Mouse (Mus musculus): ENCODE data around the gene Slc24a5.
A peak's percentile ranks its signal among the peaks of the same experiment; 100 is the strongest.
"Not testable (repeated sequence)": the region's sequence is repeated elsewhere in the genome, so short reads cannot be mapped to it uniquely, and the experiment has no call there.

Slc24a5 gene

DNA sequence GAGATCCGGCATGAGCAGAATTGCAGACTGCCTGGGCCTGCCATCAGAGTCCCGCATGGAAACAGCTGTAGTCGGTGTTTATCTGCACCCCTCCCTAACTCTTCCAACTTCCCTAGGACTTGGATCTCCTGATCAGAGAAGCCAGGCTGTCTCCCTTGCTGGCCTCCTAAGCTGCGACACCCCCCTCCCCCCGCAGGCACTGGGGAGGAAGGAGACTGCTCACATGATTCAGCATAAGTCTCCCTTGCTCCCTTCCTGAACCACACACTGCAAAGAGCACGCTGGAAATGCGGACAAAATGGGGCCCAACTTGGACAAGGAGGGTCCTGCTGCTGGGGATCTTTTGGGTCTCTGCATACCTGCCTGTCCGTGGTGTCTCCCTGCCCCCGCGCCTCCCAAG is at the start of gene Slc24a5:
Slc24a5 (plus strand) TSS at position 231 of the 400 bp plus-strand sequence.
- no peak for DNase-seq (ENCODE audit: low read depth)

DNA sequence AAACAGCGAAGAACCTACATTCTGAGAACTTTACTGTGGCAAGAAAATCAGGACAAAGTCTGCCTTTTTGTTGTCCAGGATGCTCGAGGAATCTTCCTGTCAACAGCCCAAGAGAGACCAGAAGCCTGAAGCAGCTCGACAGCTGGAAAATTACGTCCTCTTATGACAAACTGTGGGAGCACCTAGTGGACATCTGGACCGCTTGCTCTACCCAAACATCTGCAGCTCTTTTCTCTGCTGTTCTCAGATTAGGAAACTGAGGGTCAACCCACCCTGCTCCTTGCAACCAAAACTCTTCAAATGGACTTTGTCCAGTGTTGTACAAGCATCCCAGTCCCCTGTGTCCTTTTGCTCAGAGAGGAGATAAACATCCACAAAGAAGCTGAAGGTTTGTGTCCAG is 43.5 kb upstream of the Slc24a5 start:
- DNase-seq (ENCODE audit: low read depth): no peak

DNA sequence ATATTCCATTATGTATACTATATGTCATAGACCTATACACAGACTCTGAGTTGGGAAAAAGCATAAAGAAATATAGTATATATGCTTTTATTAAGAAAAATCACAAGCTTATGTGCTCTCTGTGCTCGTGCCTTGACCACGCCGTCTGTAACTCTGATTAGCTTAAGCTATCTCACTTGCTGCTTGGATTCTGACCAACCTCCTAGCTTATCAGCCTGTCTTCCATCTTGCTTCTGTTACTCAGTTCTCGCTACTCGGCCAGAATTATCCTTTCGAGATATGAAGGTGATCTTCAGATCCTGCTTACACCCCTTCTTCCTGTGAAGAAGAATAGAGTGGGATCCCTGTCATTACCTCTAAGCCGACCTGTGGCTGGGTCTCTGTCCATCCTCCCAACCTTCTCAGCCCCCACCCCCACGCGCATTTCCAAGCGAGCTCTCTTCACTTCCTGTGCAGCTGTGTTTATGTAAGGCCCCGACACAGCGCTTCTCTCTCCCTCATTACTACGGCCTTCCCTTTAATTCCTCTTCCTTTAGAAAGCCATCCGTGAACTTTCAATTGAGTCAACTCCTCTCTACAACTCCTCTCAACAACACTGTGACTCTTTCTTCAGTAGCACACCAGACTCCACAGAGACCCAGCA is 41.4 kb upstream of the Slc24a5 start:
- DNase-seq (ENCODE audit: low read depth): no peak

DNA sequence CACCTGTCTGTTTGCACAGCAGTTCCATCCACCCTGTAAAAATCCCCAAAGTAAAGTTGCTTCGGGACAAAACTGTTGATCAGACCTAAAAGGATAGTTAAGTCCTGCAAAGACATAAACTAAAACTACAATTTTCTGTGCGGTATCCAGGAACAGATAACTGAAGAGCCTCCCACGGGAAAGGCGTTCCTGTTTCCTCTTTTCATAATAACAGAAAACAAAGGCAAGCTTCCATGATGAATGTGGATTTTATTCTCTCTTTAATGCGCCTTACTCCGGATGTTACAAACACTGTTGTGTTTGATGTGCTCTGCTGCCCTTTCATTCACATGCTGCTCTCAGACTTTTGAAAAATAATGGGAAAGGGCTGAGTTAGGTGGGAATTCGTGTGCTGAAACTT is 37.3 kb upstream of the Slc24a5 start:
- no peak for DNase-seq (ENCODE audit: low read depth)

DNA sequence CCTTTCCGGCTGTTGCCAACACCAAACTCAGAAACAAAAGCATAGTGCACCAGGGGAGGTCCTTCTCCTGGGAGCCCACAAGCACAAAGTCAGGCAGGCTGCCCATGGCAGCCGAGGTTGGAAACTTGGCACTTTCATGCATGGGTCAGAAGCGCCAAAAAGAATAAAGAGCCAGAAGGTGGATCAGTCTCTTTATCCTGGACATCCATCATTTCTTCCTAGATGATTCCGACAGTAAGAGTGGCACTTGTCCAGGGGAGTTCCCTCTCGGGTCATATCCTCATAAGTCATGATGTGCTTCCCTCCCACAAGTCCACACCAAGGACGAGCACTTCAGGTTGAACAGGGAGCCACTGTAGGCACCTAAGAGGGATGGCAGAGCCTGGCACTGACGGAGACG is 36.8 kb upstream of the Slc24a5 start:
- no peak for DNase-seq (ENCODE audit: low read depth)

DNA sequence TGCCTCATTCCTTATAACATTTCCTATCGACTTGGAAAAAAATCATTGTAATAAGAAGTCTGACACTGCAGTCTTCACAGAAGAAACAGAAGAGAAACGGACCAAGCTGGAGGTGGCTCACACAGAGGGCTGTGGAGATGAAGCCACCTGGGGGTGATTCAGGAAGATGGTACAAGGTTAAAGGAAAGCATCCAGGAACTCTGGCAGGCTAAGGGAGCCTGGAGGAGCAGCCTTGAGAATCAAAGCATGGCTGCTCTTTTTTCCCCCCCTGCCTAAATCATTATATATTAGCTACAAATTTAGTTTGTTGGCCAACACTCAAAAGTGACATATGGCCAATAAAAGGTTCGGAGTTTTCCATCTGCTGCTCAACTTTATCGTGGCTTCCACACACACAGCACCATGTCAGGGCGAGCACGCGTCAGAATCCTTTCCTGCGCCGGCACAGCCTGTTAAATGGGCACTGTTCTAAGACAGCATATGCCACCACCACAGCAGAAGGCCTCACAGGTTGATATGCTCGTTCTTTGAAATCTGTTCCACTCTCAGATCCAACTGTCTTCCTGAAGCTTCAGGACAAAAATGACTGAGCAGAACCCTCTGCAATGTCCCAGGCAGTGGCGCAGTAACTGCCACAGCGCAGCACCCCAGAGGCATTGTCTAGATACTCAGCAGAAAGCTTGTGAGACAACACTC is 36.2 kb upstream of the Slc24a5 start:
- DNase-seq (ENCODE audit: low read depth): no peak

DNA sequence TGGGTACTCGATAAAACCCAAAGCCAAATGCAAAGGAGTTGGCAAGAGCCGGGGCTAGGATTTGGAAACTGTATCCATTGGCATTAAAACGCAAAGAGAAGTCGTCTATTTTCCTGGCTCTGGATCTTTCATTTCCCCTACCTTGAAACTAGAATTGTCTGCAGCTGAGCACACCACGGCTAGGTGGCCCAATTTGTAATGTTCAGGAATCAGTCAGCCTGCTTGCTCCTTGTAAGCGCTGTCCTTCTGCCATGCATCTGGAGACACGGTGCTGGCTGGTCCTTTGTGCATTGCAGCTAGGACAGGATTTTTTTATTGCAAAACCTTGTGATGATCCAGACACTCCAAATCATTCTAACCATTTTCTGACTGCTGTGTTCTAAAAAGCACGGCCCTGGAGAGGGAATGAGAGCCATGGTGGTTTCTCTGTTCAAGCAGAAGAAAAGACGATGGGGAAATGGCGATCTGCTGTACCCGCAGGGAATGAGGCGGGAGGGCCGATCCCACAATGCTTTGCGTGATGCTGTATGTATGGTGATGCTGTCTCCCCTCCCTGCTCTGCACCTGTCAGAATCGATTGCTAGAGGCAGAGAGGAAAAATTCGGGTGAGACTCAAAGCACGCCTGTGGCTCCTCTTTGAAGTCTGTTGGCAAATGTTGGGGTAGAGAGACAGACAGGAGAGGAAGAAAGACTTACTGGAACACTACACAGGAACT is 35.5 kb upstream of the Slc24a5 start:
- no peak for DNase-seq (ENCODE audit: low read depth)

DNA sequence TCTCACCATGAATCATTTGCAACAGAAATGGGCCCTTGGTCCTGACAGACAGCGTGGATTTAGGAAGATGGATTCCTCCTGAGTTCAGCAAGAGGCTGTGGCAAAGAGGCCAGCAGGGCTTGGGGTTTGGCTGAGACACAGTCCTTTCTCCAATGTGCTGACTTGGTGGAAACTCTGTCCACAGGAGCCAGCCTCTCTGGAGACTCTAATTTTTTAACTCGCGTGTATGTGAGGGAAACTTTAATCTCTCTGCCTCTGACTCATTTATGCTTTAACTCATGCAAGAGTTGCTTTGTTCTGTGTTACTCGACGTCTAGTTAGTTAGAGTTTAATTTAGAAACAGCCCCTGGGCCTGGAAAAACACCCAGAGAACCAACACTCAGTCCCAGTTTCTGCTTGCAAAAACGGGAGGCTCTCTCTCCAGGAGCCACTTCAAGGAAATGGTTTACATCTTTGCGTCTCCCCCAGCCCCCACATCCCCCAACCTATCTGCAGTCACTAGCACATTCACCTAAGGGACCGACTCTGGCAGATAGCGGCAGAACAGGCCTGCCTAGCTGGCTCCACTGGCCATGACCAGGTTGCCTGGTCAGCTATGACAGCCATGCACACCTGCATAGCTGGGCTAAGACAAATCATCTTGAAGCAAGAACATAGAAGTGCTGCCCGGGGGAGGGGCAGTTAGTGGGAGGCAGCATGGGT is 34.7 kb upstream of the Slc24a5 start:
- DNase-seq (ENCODE audit: low read depth): peak; percentile 44

DNA sequence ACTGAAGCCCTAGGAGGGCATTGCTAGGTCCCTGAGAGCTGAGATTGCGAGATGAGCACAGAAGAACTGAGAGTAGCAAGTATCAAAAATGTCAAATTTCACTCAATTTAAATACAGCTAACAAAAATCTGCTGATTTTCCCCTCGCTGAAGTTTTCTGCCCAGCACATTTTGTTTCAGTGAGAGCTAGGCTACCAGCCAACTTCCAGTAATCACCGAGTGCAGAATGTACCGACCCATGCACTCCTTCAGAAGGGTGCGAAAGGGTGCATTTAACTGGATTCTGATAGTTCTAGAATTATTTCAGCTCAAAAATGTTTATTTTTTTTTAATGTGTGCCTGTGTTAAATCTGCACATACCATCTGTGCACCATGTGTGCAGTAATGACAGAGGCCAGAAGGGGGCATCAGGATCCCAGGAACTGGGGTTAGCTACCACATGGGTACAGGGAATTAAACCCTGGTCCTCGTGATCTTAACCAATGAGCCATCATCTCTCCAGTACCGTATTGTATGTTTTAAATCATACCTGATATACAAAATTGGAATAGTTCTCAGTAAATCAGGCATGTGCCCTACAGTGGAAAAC is 12.5 kb upstream of the Slc24a5 start:
- peak; percentile 16 for DNase-seq (ENCODE audit: low read depth)

DNA sequence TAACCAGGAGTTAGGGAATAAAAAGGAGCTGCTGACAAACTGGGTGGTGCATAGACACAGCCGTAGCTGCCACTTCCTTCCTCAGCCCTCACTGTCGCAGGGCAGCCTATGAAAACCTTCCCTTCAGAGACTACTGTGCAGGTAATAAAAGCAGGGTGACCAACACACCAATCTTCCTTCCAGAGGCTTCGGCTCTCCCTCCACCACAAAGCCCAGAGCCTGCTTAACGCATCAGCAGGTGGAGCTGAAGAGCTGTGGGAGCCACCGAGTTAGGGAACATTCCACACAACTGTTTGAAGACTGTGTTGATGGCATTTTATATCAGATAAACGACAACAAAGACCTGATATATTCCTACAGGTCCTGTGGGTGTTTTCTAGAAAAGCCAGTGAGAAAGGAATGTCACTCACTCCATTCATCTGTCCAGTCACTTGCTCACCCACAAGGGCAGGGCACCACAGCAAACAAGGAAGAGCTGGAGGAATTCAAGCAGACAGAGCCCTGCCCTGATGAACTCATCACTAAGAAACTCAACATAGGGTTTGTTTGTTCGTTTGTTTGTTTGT is 10.6 kb upstream of the Slc24a5 start:
- DNase-seq (ENCODE audit: low read depth): peak; percentile 48

DNA sequence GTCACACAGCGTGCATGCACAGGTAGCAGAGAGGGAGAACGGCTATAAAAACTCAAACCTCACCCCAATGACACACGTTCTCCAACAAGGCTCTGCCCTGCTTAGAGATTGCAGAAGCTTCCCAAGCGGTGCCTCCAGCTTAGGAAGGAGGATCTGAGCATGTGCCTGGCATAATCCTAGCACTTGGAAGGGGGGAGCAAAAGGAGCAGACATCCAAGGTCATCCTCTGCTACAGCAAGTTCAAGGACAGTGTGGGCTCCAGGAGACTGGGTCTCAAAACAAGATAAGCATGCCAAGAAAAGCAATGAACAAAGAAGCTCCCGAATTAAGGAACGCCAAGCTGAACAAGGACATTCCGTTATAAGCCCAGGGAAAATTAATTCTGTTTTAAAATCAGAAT is 6.5 kb upstream of the Slc24a5 start:
- no peak for DNase-seq (ENCODE audit: low read depth)

DNA sequence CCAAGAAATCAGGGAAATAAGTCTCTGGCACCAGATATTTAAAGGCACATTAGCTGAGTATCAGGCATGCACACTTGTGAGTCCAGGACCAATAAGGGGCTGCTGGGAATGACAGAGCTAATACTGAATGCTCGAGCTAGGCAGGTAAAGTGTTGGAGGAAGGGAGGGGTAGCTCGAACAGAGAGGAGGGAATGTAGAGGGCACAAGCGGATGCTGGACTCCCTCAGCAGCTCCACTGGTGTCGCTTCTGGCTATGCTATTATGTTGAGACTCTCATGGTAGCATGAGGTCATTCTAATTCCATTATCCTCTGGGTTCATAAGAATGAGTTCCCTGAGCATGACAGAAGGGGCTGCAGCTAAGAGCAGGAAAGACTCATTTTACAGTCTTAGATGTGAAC is 5.0 kb upstream of the Slc24a5 start:
- no peak for DNase-seq (ENCODE audit: low read depth)

DNA sequence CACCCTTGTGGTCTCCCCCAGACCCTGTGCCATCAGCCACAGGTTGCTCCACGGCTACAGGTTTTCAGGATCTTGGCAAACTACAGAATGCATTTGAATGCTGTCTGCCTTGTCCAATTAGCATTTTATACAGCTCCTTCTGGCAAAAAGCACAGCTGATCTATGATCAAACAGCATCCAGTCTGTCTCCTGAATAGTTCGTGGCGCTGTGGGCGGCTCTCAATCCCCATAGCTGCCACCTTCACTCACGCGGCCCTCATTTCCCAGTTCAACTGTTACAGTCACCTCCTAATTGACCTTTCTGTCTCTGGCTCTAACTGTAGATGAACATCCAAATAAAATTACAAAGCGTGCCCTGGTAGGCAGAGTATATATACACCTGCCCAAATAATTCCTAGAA is 551 bp upstream of the Slc24a5 start:
- no peak for DNase-seq (ENCODE audit: low read depth)

DNA sequence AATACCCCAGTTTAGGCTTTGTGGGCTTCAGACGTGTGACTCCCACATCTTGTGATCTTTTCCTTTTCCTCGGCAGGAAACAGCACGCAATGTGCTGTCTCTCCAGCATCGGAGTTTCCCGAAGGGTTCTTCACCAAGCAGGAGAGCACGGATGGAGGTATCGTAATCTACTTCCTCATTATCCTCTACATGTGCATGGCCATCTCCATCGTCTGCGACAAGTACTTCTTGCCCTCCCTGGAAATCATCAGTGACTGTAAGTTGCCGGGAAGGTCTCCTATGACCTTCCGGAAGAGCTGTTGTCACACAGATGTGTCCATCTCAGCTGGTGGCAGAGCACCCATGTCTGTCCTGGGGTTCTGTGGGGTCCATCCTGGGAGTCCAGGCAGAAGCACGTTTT is 772 bp downstream of the Slc24a5 start:
- DNase-seq (ENCODE audit: low read depth): no peak

DNA sequence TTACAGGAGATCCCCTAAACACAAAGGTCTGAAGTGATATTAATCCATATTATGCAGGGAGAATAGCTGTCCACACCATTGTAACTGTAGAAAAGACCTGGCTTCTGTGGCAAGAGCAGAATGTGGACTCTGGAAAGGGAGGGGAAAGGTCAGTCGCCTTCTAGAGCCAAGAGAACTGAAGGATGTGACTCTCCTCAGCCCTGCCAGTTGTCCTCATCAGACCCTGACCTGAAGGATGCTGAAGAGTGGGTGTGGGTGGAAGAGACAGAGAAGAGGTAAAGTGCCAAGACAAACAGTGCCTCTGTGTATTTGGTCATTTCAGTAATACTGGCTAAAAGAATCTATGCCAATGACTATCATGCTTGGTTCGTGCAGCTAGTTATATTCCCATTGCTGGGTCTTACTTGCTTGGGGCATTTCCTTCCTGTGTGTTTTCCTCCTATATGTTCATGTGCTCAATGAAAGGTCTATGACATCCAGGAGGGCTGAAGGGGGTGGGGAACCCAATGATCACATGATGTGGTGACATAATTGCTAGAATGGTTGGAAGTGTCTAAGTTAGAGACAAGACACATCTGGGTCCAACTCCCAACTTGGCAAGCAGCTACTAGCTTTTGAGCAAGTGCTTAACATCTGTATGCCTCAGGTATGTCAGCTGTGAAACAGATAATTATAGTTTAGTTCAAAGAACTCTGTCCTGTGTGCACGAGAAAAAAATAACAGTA is 5.3 kb downstream of the Slc24a5 start:
- DNase-seq (ENCODE audit: low read depth): no peak

DNA sequence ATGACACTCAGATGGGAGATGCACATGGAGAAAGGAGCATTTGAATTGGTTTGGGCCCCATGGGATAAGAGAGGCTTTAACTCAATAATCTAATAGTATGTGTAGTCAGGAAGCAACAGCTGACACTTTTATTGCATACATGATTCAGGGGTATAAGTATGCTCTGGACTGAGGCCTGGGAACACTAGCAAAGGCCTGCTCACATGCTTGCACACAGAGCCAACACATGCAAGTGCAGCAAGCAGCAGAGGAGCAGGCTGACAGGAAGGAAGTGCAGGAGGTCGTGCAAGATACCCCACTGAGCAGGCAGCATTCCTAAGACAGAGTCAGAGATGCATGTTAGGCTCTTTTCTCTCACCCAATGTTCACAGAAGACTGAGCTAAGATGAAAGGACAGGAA is 16.0 kb downstream of the Slc24a5 start:
- DNase-seq (ENCODE audit: low read depth): no peak

DNA sequence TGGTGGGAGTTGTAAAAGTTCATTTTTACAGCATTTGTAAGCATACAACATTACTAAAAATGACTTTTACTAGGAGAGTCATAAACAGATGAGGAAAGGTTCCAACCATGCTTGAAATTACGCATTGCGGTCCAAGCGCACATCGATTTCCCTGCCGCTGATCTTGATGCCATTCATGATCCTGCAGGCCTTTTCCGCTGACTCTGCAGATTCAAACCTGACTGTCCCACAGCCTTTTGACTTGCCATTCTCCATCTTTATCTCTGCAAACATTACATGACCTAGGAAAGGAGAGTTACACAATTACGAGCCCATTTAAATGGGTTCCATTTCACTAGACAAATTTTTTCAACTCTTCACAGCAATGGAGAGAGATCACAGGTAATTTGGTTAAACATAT is 20.8 kb downstream of the Slc24a5 start:
- no peak for DNase-seq (ENCODE audit: low read depth)

DNA sequence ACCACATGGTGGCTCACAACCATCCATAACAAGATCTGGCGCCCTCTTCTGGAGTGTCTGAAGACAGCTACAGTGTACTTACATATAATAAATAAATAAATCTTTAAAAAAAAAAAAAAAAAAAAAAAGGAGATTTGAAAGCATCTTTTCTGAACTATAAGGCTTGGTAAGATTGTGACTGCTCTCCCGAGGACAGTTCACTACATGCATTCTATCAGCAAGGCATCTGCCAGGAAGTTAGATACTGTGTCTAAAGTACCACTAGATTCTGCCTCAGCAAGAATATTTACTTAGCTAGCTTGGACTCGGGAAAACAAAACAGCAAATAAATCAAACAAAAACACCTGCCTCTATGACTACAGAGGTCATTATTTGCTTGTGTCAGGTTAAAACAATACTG is 24.2 kb downstream of the Slc24a5 start:
- DNase-seq (ENCODE audit: low read depth): not testable (repeated sequence)

DNA sequence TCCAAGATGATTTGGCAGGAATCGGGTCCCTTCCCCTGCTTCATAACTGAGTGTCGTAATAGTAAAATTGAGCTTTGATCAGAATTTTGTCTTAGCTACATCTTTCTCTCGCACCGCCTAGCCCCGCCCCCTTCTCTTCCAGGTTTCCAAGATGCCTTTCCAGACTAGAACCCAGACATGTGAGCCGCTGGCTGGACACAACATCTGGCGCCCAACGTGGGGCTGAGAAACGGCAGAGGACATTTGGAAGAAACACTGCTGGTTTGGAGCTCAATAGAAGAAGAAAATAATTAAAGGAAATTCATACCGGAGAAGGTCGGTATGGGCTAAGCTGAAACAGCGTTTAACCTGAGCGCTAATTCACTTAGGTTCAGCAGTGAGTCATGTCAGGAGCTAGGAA is 36.6 kb downstream of the Slc24a5 start:
- DNase-seq (ENCODE audit: low read depth): not testable (repeated sequence)

DNA sequence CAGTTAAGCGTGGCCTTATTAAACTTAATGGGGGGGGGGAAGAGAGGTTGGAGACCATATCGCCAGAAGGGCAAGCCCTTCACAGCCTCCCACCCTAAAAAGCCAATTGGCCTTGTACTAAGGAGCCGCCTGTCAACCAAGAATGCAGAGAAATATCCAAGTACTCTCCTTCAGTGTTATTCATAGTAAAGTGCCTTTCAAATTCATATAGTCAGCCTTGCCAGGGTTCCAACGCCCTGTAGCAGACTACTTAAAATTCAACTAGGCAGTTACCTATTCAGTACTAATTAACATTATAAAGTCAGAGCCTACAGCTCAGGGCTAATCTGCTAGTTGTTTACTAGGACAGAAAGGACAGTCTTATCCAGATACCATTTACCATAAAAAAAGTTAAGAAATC is 38.6 kb downstream of the Slc24a5 start:
- not testable (repeated sequence) for DNase-seq (ENCODE audit: low read depth)

DNA sequence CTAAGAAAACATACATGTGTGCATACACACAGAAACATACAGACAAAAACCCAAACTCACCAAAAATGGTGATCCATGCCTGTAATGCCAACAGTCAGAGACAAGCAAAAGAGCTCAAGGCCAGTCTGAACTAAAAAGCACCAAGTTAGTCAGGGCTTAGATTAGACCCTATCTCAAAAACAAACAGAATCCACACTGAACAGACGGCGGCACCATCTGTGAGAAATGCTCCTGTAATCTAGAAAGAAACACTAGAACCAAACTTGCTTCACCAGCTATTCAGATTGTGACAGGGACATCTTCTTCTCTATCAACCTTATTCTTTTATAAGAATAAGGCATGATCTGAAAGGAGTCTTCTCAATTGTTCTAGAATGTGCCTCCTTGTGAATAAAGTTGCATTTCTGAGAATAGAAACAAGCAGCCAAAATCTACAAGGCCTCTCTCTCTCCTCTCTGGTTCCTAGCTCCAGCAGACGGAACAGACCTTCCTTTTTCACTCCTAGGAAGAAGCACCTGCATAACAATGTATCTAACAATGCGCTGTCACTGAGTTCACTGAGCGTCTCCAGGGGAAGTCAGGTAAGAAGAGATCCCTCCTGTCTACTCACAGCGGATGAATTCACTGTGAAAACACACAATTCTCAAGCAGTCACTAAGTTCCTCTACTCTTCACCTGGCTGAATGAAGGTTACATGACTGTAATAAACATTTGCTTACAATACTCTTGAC is 51.6 kb downstream of the Slc24a5 start:
- DNase-seq (ENCODE audit: low read depth): no peak
